Mouse (Mus musculus) erythroblast, adult 5-6 weeks (primary cell): ENCODE data around the gene Myh3. TPM values are rescaled to one million over a fixed set of nuclear protein-coding genes. Genes with fewer than 3 reads are reported as not detected.

Source experiments
- ATAC-seq: replicated peaks from 2 replicates; pipeline ENCODE4 v1.8.0; 2016; ENCODE audit warnings: moderate number of reproducible peaks, mild to moderate bottlenecking, moderate TSS enrichment, inconsistent platforms; ENCODE audit not compliant: poor library complexity, low FRiP score, severe bottlenecking
- total RNA-seq, 2 experiments: library from RNA; stranded (forward) in 1 of 2; stranded (reverse) in 1 of 2; fragments of 150-400 nt in 1 of 2; fragments of 200-764, 138-1000 nt in 1 of 2; gene quantifications; 2 replicates each; pipeline versions ENCODE4 v1.2.3 to v1.2.4; 2015 to 2017; ENCODE audit warnings: low replicate concordance in 2 of 2

Myh3 gene
- total RNA-seq, 2 experiments from 2014 or later, result not detected

DNA sequence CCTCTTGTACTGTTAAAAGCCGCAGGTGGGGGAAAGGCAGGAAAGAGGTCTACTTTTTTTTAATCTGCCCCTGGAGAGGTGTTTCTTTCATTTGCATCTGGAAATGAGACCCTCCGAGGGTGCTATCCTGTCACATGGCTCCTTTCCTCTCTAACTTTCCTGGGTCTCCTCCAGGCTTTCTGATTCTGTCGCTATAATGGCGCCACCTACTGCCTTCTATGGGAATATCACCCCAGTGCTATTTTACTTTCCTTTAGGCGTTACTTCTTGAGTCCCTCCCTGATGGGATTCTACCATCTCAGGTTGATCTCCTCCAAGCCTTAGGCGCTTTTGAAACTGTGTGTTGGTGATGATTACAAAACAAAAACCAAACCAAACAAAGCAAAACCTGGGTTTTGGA lies 22.1 kb downstream of the Myh3 start:
- ATAC-seq, result peak; percentile 60; the same call in 1 of the 2 replicates

DNA sequence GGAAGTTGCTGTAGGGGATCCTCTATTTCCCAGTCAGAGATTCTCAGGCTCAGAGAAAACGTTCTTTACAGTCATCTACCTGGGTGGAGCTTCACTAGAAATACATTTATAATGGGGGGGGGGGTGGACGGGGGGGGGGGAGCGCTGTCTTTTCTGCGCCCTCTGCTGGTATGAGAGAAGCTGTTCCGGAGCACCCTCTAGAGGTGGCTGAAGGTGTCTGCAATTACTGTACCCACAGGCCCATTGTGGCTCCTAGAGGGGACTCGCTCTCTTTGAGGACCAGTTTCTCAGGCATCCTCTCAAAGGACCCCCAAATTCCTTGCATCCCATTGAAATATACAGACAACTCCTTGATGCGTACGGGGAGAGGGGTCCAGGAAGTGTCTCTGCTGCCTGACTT lies 23.6 kb downstream of the Myh3 start:
- ATAC-seq, result no peak

DNA sequence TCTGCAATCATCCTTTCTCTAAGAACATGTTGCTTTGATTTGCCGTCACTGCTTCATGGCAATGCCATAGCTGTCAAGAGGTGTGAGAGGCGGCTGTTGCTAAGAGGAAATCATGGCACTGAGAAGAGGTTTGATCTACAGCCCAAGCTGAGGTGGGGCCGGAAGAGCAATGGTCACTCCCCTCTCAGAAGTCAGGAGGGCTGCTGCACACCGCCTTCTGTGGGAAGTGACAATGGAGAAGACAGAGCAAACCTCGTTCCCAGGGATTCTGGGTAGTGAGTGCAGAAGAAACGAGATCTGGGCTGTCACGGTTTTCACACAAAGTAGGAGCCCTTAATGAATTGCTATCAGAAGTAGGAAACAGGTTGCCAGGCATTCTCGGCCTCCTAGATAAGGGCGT lies 25.2 kb downstream of the Myh3 start:
- no peak for ATAC-seq

- no peak for ATAC-seq
These were observed 26.1 kb downstream of the Myh3 start for GRCm38 (mm10) chr11:67104242-67104641.

- ATAC-seq, result no peak
These were observed 26.6 kb downstream of the Myh3 start for GRCm38 (mm10) chr11:67104714-67105113.

DNA sequence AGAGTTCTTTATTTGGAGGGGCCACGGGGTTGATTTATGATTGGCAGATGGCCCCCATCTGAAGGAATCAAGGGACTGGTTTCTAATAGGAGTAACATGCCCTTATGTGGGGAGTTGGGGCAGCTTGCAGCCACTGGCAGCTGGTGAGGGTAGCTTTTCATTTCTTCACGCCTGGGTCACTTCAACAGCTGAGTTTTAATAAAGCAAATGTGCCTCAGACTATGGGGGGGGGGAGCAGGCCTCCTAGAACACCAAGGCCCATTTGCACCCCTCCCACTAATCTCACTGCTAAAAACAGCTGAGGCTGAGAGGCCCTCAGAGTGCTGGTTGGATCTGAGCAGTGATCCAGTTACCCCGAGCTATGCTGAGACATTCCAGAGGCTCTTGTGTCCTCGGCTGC lies 27.6 kb downstream of the Myh3 start:
- no peak for ATAC-seq

GRCm38 (mm10) chr11:67106973-67107372 lies 28.9 kb downstream of the Myh3 start:
- no peak for ATAC-seq

DNA sequence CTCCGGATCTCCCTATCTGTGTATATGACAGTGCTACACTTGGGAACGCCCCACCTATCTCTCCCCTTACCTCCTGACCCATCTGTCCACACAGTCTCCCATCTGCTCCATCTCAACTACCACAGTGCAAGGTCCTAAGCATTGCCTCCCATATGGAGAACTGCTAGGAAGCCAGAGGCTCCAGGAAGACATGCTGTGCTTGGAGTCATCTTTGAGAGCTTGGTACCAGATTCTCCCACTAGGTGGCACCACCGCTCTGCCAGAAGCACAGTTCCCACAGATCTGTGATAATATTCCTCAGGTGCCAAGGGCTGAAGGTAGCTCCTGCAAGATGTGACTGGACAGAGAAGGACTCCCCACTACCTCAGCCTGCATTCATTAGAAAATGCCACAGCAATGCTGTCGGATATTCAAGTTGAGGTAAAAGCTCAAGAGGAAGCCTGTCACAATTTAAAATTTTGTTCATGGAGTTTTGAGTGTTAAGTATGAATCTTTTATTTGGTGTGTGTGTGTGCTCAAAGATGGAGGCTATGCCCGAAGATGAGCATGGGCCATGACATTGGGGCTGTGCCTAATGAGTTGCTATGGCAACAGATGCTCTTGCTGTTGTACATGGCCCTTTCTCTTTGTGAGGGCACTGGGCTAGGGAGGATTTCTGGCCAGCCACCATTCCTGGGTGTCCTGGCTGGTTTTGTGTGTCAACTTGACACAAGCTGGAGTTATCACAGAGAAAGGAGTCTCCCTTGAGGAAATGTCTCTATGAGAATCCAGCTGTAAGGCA lies 32.3 kb downstream of the Myh3 start:
- 0 out of 2 replicates have a peak, but pooled peaks have one; percentile 50 for ATAC-seq

GRCm38 (mm10) chr11:67112019-67112850 lies 34.1 kb downstream of the Myh3 start:
- ATAC-seq, result 0 out of 2 replicates have a peak, but pooled peaks have one; percentile 54

DNA sequence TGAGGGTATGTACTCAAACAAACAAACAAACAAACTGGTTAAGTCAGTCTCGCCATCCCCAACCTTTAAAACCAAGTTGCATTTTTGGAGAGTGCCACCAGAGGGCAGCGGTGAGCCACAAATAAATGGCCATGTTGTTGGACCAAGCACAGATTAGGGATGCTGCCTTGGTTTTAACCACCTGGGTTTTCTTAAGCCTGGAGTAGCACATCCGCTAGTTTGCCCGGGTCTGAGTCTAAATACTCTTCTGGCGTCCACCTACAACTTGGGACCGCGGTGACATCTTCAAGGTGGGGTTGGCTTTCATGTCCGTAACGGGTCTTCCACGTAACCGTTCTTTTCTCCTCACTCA lies 34.7 kb downstream of the Myh3 start:
- ATAC-seq, result 0 out of 2 replicates have a peak, but pooled peaks have one; percentile 66

DNA sequence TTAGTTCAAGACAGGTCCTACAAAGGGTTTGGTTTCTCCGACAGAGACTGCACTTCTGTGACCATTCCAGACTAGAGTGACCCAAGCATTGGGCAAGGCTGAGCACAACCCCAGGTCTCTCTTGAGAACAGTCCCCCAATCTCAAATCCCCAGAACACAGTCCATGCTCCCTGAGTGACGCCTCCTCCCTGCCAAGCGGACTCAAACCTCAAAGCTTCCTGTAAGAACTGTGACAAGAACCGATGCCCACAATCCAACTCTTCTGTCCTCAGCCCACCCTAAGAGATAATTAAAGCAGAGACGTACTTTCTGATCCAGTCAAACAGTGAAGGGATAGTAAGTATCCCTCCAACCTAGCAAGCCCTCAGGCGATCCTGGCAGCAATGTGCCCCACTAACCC lies 35.3 kb downstream of the Myh3 start:
- ATAC-seq, result no peak

DNA sequence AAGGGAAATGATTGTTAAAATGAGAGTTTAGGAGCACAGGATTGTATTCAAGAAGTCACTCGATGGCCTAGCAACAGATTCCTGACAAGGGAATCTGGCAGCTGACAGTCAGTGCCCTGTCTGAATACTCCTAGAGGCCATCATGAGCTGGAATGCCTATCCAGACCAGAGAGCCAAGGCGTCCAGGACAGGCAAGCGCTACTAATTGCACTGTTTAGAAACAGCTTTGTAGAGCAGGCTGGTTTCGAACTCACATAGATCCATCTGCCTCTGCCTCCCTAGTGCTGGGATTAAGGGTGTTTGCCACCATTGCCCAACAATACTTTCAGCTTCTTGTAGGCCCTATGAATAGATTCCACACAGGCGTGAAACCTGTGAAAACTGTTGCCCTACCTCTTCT lies 36.2 kb downstream of the Myh3 start:
- no peak for ATAC-seq

DNA sequence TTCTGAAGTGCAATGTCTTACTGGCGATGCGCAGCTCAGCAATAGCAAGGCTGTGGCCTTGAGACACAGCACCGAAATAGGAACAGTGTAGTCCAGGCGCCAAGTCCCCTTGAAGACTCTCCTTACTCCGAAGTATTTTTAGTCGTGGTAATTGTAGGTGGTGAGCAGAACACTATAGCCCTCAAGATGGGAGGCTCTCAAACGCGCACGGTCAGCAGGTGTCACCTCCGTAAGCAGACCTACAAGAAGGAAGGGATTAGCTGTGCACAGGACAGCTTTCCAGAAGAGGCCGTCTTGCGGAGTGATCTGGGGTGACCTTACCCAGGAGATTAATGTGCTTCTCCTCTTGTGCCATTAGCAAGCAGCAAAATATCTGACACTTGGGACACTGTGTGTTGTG lies 36.8 kb downstream of the Myh3 start:
- ATAC-seq, result no peak

DNA sequence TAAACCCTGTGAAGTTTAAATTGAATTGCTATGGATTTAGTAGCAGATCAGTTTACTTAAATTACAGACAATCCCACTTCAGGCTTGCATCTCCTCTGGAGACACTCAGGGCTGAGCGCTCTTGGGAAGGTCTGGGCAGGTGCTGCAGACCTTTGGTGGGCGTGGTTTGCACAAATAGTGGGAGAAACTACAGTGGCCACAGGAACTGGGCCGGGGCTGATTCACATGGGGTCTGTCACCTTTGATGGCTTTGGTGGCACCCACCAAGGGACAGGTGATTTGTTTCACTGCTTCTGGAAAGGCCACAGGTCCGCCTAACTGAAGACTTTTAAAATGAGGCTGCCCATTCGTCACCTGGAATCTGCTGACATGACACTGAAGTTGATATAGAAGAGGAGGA lies 38.6 kb downstream of the Myh3 start:
- ATAC-seq, result no peak

DNA sequence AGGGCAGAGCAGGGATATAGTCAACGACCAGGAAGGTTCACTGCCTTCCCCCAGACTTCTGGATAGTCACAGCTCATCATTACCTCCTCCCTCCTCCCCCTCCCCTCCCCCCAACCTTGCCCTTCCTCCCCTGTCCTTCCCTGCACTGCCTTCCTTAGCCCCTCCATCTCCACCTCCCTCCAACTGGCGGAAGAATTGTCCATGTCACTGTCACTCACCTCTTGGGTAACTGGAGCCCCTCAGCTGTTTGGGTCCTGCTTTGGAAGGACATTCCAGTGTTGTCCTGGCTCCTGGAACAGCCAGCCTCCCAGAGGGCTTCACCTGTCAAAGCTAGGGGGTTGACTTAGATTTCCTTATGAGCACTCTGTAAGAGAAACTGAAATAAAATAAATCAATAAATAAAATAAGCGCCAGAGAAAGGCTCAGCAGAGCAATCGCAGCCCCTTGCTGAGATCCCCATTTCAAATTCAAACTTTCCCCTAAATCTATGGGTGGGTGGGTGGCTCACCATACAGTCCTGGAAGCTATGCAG lies 41.5 kb downstream of the Myh3 start:
- ATAC-seq, result no peak

DNA sequence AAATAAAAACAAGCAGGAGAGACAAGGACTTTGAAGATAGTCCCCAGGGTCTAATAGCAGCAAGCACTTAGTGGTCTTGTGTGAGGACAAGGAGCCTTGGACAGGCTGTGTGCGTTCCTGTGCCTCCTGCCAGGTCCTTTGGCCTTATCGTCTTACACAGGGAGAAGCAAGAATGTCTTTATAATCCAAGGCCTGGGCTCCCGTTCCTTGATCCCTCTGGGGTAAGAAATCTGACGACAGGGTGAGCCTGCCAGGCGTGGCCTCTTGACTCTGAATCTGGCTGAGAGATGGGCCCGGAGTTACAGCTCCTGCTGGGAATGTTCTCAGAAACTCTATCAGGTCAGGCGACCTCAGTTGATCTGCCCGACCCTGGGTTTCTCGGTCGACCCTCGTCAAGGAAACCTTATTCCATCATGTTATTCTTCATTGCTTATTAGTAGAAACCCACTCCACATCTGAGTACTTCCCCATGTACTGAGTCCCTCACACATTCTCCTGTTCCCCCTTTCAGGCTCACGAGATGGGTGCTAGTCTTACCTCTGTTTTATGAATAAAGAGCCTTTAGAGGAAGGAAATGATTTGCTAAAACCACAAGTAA lies 42.7 kb downstream of the Myh3 start:
- ATAC-seq, result no peak

GRCm38 (mm10) chr11:67124943-67125342 lies 46.8 kb downstream of the Myh3 start:
- ATAC-seq, result no peak

DNA sequence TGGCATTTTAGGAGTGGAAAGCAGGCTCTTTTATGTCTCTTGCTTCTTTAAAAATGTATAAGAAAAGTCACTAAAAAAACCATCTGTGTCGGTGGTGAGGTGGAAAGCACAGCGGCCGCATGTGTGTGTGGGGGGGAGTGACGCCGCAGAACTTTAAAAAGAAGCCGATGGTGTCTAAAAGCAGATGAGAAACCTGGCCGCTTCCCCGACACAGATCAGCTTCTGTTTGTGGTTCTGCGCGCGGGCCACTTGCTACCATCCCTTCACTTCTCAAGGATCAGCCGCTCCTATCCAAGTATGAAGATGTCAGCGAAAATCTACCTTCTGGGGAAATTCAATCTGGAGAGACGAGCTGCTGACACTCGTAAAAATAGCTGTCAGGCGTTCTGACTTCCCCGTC lies 47.3 kb downstream of the Myh3 start:
- no peak for ATAC-seq

DNA sequence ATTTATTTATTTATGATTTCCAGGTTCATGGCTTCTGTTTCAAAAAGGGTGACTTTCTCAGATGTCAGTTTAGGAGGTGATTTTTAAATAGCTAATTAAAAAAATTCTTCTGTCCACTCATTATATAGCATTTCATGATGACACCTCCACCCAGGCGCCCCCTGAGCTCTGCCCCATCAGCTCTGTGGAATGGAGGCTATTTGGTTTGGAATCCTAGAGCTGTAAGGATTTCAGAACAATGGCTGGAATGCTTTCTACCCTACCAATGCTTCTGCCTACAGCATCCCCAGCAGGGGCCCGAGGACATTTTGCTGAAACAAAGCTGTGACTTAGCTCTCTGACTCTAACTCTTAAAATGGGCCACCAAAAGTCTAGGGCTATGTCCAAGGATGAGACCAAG lies 55.4 kb downstream of the Myh3 start:
- no peak for ATAC-seq

- ATAC-seq, result no peak
These were observed 56.6 kb downstream of the Myh3 start for GRCm38 (mm10) chr11:67134654-67135053.

- no peak for ATAC-seq
These were observed 57.4 kb downstream of the Myh3 start for GRCm38 (mm10) chr11:67135532-67135931.
